Mouse (Mus musculus) Muller cell, postnatal 12 days (primary cell): ENCODE results near the gene Cops9.

ENCODE experiments used
- DNase-seq: peaks from one replicate; pipeline ENCODE4 v3.0.0-alpha.2; 2015; ENCODE audit errors: inconsistent ontology term

Gene Cops9

GRCm38 (mm10) chr1:92641514-92642272, at the start of gene Cops9:
Gene Cops9, minus strand, starts transcription at chr1:92641985.
- DNase-seq, result peak; percentile 93

GRCm38 (mm10) chr1:92691166-92691844, 49.5 kb upstream of the Cops9 start:
- no peak for DNase-seq

GRCm38 (mm10) chr1:92686994-92687393, 45.2 kb upstream of the Cops9 start:
- DNase-seq, result no peak

- peak; percentile 63 for DNase-seq
These were observed 41.4 kb upstream of the Cops9 start for GRCm38 (mm10) chr1:92683151-92683550.

GRCm38 (mm10) chr1:92680668-92681603, 39.2 kb upstream of the Cops9 start:
- peak; percentile 89 for DNase-seq

- no peak for DNase-seq
These were observed 37.0 kb upstream of the Cops9 start for GRCm38 (mm10) chr1:92678757-92679156.

GRCm38 (mm10) chr1:92676676-92676975, 34.8 kb upstream of the Cops9 start:
- DNase-seq, result no peak

GRCm38 (mm10) chr1:92675932-92676675, 34.3 kb upstream of the Cops9 start:
- DNase-seq, result no peak

GRCm38 (mm10) chr1:92673258-92673782, 31.5 kb upstream of the Cops9 start:
- DNase-seq, result no peak

- DNase-seq, result no peak
These were observed 29.5 kb upstream of the Cops9 start for GRCm38 (mm10) chr1:92671326-92671725.

- peak; percentile 71 for DNase-seq
These were observed 27.6 kb upstream of the Cops9 start for GRCm38 (mm10) chr1:92669430-92669829.

GRCm38 (mm10) chr1:92667106-92667505, 25.3 kb upstream of the Cops9 start:
- no peak for DNase-seq

- DNase-seq, result no peak
These were observed 17.6 kb upstream of the Cops9 start for GRCm38 (mm10) chr1:92659392-92659791.

- no peak for DNase-seq
These were observed 15.4 kb upstream of the Cops9 start for GRCm38 (mm10) chr1:92657025-92657820.

- DNase-seq, result peak; percentile 77
These were observed 12.9 kb upstream of the Cops9 start for GRCm38 (mm10) chr1:92654676-92655075.

GRCm38 (mm10) chr1:92653179-92653578, 11.4 kb upstream of the Cops9 start:
- no peak for DNase-seq

- peak; percentile 65 for DNase-seq
These were observed 9.7 kb upstream of the Cops9 start for GRCm38 (mm10) chr1:92651467-92651866.

- peak; percentile 72 for DNase-seq
These were observed 6.9 kb upstream of the Cops9 start, which contains the start of gene Otos for GRCm38 (mm10) chr1:92648673-92649072. Gene Otos, minus strand, starts transcription at chr1:92648841.

GRCm38 (mm10) chr1:92648197-92648596, 6.4 kb upstream of the Cops9 start:
- DNase-seq, result no peak

- DNase-seq, result peak; percentile 80
These were observed 6.0 kb upstream of the Cops9 start for GRCm38 (mm10) chr1:92647752-92648151.
